Mouse (Mus musculus): ENCODE data around the gene Mink1.

- TF ChIP-seq POLR2A (IDR thresholded peaks at IDR 0.05; ENCODE audit: borderline replicate concordance, control insufficient read depth, low read depth, low read length) (no peak), CTCF (IDR thresholded peaks at IDR 0.05; ENCODE audit: control insufficient read depth, insufficient read depth, low read length) (no peak)
Measured at GRCm38 (mm10) chr11:70607611-70608010, 44.9 kb downstream of the Mink1 start.

Data from bone marrow, adult 2 months (tissue).